Mouse (Mus musculus) spleen, embryonic (tissue): ENCODE measurements around the gene Ddx20.

Experiments used
- CTCF ChIA-PET: fragments of 350-600 bp; sonication (Branson Sonifier 250); formaldehyde crosslinking; loops from one replicate; lab custom pipeline; 2022; lab: Charles Lee

The Ddx20 gene

DNA sequence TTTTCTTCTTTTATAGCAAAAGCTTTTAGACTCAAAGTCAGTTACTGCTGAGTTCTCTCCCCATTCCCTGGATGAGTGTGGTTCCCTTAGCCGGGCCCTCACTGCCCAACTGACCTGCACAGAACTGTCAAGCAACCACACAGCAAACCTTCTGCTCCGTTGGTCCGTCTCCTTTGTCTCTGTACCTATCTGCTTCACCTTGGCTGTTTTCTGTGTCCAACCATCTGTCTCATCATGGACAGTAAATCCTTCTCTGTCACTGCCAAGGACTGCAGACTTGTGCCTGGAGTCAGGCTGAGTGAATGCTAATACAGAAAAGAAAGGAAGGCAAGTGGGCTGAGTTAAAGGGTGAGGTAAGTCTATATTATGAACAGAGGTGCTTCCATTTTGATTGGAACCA lies 17.6 kb downstream of the Ddx20 start:
- CTCF ChIA-PET: no interaction called here

GRCm38 (mm10) chr3:105668161-105668560 lies 19.2 kb downstream of the Ddx20 start:
- CTCF ChIA-PET: no interaction called here

GRCm38 (mm10) chr3:105666996-105667523 lies 20.3 kb downstream of the Ddx20 start:
- CTCF ChIA-PET: interaction anchor here (1.0 kb wide), 1 partner anchor 240 kb away, joined by 3 read pairs; no protein-coding TSS in a partner anchor

- CTCF ChIA-PET: no interaction called here
Observed at GRCm38 (mm10) chr3:105665105-105665765, 22.1 kb downstream of the Ddx20 start.

DNA sequence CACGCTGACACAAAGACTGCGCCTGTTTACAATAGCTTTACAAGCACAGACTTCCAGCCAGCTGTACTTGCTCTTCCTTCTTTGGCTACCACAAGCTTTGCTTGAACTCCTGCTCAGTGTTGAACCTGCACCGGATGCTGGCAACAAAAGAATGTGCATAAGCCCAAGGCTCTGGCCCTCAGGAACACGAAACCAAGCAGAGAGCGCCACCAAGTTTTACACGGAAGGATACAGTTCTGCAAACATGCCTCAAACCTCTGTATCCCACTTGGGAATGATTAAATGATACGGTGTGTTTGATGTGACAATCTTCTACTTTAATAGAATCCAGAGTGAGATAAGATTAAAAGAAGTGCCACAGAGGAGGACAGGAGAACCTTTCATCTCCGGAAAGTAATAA lies 24.3 kb downstream of the Ddx20 start:
- CTCF ChIA-PET: no interaction called here

DNA sequence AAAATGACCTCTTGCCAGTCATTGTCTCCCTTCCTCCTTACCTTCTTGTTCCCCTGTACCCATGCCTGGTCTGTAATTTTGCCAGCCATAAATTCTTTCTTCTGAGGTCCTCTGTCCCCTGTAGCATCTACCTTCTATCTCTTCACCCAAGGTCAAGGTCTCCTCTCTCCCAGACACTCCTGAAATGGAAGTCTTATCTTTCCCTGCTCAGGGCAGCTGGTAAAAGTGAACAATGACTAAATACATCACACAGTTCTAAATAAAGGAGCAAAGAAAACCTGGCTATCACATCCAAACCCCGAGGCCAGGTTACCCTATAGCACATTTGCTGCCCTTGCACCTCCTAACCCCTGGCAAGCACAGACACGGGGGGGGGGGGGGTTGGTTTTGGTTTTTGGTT lies 26.8 kb downstream of the Ddx20 start:
- CTCF ChIA-PET: interaction anchor here (0.6 kb wide), 1 partner anchor 1109 kb away, joined by 5 read pairs; no protein-coding TSS in a partner anchor

DNA sequence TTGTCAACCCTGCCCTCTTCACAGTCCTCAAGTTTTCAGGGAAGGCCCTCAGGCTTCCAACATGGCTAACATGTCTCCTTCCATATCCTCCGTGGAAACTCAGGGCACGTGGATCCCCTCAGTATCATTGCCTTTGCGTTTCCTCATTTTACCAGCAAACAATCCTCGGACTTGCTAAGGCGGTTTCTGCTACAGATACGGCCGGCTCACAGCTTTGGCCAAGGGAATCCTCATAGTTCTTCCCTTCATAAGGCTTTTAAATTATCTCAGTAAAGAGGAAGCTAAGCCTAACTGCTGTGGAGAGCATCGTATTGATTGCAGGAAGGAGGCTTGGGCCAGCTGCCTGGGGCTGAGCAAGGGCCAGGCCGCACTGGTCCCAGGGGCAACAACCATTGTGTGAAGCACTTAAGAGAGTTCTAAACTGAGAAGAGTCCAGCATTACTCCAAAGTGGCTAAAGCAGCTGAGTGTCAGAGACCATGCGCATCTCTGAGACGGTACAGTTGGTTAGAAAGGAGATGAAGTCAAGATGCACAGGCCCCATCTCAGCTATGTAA lies 32.3 kb downstream of the Ddx20 start:
- CTCF ChIA-PET: no interaction called here

- CTCF ChIA-PET: no interaction called here
Observed at GRCm38 (mm10) chr3:105653544-105654380, 33.6 kb downstream of the Ddx20 start.

DNA sequence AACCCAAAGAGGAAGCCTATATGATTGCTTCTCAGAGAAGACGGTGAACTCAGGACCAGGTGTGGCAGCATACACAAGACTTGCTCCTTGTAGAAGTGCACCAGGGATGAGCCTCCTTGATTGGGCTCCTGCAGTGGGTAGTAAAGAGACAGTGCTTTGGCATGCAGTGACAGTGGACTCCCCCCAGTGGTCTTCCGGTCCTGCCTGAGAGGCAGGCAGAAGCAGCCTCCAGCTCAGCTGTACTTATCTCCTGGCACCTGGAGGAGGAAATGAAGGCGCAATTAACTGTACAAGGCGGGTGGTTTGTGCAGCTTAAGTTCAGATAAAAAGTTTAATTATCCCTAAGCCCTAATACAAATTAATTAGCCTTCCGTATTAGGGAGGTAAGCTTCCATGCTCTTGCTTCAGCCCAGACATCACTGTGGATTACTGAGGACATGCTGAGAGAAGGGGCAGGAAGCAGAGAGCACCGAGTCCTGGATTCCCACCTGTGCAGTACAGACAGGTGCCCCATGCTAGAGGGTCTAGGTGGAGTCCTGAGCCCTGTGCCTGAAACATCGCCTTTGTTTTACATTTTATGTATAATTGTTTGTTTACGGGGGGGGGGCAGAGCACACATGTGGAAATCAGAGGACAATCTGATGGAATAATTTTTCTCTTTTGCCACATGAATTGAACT lies 38.3 kb downstream of the Ddx20 start:
- CTCF ChIA-PET: no interaction called here

- CTCF ChIA-PET: no interaction called here
Observed at GRCm38 (mm10) chr3:105643566-105643965, 43.8 kb downstream of the Ddx20 start.

GRCm38 (mm10) chr3:105642186-105642585 lies 45.2 kb downstream of the Ddx20 start:
- CTCF ChIA-PET: no interaction called here

DNA sequence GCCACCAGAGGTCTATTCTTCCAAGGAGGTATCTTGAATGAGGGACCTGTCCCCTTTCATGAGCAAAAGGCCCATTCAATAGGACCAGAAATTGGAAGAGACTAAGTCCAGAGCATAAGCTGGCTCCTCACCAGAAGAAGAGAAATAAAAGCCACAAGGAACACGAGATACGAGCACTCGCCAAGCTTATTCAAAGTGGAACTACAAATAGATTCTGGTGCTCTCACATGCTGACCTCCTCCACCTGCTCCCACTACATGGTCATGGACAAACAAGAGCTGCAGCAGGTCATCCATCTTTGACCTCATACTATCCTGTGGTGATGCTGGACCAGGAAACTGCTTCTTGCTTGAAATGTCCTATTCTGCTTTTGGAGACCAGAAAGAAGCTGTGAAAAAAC lies 54.4 kb downstream of the Ddx20 start:
- CTCF ChIA-PET: no interaction called here

DNA sequence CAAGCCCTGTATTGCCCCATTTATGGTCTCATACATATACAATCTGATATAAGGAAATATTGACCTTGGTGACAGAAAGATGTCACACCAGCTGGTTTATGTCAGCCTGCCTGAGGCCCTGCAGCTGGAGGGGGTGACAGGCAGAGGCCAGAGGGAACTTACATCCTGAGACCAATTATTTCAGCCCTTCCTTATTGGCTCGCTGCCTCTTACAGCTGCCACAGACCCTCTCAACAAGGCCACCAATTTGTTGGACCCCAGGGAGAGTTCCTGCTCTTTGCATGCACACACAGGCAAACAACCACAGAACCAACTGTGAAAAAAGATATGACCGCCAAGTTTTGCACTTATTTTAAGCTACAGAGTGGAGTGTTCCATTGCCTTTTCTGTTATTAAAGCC lies 55.1 kb downstream of the Ddx20 start:
- CTCF ChIA-PET: no interaction called here
